Mouse (Mus musculus) B cell, adult 2 months (primary cell): Measurements from ENCODE around the gene Olfr738.

Source experiments
- DNase-seq, 2 experiments: peaks; one replicate each; pipeline ENCODE4 v3.0.0; 2022

Gene Olfr738

DNA sequence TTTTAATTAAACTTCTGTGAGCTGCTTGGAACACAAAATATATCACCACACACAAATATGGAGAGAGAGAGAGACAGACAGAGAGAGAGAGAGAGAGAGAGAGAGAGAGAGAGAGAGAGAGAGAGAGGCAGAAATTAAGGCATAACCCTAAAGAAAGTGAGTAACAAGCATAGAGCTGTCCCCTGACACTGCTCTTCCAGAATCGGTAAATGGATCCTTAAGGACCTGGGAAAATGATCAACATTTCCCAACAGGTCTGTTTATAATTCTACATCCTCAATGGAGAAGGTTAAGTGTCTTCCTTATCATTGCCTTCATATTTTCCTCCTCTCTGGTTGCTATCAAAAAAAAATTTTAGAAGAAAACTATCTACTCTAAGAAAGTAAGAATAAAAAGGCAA is at the start of gene Olfr738:
Gene Olfr738 (plus strand): TSS at position 301 of the 400 bp plus-strand sequence.
- no peak for DNase-seq

DNA sequence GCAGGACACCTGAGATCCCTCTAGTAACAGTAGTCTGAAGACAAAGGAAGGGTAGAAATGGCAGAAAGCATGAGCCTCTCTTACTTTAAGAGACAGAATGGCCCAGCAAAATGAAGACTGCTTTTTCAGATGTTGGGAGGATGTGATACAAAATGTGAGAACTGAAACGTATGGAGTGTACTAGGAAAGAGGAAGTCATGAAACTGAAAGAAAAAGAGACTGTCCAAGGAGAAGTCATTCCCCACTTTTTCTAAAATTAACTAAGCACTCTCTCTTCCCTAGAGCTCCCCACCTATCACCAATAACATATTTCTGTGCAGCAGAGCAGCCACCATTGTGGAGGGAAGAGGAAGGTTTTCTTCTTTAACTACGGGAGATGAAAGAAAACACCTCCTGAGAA is 49.8 kb upstream of the Olfr738 start, which contains the start of gene Tlr11:
Gene Tlr11 (plus strand): TSS at position 322 of the 400 bp plus-strand sequence.
- DNase-seq: no peak

DNA sequence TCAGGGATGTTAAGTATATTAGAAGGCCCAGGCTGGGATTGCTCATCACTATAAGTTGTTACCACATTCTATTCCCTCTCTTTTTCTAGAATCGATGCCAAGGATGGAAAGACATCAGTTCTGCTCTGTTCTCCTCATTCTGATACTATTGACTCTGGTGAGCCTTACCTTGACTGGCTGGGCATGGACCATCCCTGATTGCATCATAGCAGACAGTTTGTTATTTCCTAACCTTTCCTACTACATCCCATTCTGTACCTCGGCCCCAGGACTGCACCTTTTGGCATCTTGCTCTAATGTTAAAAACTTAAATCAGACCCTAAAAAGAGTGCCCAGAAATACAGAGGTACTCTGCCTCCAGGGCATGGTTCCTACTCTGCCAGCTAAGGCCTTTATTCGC is 46.9 kb upstream of the Olfr738 start:
- no peak for DNase-seq

DNA sequence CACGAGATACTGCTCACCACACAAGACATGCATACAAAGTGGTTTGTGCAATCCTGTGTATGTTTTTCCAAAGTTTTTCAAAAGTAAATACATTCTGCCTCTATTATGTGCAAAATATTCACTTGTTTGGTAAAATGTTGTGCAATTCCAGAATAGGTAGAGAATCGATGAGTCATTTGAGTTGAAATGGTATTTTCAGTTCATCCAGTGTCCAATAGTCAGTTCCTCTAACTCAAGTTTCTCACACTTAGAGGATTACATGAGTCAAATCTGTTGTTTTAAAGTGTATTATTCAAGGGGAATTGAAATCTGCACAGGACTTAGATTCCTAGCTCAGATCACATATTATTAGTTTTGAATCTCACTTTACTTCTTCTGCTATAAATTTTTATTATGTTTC is 43.8 kb upstream of the Olfr738 start:
- DNase-seq: no peak

DNA sequence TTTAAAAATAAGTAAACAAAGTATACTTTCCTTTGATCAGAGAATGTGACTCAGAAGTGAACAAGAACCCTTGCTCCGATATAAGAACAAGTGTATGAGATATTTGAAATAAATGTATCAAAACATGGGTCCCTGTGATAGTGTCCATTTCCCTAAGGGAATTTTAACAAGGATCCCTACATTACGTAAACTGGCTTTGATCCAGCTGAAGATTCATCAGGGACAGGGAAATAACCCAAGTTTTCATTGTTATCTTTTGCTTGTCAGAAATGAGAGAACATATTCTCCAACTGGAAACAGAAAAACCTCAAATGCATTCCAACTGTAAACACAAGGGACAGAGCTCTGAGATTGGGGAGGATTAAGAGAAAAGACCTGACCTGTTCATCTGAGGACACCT is 26.5 kb upstream of the Olfr738 start, which contains the start of gene Olfr736:
Gene Olfr736 (plus strand): TSS at position 301 of the 400 bp plus-strand sequence.
- DNase-seq: no peak

DNA sequence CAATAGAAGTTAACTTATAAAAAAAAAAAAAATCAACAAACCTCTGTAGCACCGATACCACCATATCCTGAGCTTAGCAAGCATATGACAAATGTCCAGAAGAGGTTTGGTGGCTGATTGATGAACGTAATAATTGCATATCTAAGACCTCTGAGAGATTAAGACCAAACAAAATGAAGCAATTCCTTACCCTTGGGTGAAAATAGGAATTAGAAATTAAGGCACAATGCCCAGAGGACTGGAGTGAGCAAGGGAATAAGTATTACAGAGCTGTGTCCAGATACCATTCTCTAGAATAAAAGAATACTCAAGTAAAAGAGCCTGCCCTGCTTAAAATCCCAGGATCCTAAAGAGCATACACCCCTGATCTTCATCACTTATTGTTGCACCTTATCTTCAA is 11.0 kb downstream of the Olfr738 start, which contains the start of gene Olfr739:
Gene Olfr739 (plus strand): TSS at position 301 of the 400 bp plus-strand sequence.
- DNase-seq: no peak

DNA sequence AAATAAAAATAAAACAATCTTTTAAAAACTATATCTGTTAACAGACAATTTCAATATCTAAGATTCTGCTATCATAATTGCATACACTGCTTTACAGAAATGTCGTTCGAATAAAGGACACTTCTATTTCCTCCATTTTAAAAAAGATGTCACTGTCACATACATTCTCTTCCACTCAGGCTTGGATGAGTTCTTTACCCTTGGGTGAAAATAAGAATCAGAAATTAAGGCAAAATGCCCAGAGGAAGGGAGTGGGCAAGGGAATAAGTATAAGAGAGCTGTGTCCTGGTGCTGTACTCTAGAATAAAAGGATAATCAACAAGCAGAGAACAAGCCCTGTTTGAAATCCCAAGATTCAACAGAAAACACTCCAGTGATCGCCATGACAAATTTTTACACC is 37.9 kb downstream of the Olfr738 start, which contains the start of gene Olfr740:
Gene Olfr740 (plus strand): TSS at position 301 of the 400 bp plus-strand sequence.
- no peak for DNase-seq
